Mouse (Mus musculus): Measurements from ENCODE around the gene Mob2. TPM values are rescaled to one million over a fixed set of nuclear protein-coding genes. Genes with fewer than 3 reads are reported as not detected.

The Mob2 gene
- polyA plus RNA-seq, 1 experiment from 2014 or later: 61.5 TPM

- no peaks in the 10 kb centered on the region for H3K36me3 ChIP-seq (ENCODE audit: control insufficient read depth, insufficient read depth, low read length)
- no peaks in the 10 kb centered on the region for H3K27me3 ChIP-seq (ENCODE audit: control insufficient read depth, insufficient read depth, low read length)
- H3K9ac ChIP-seq (ENCODE audit: low read length): no peak overlapping the region
- DNase-seq (ENCODE audit: low spot score): no peak
- no peak for ATAC-seq (ENCODE audit: low FRiP score, low TSS enrichment)
- H3K4me2 ChIP-seq (replicated peaks; ENCODE audit: low read depth): no peak overlapping the region
- H3K27ac ChIP-seq (replicated peaks): no peak overlapping the region
- no peak for TF ChIP-seq CTCF (IDR thresholded peaks at IDR 0.05; ENCODE audit: low read depth)
- no peak for TF ChIP-seq EP300 (optimal IDR thresholded peaks at IDR 0.05)
- no peaks in the 10 kb centered on the region for H3K9me3 ChIP-seq (ENCODE audit: control insufficient read depth, low read length)
- H3K4me1 ChIP-seq (replicated peaks; ENCODE audit: control insufficient read depth, insufficient read depth): no peaks in the 10 kb centered on the region
- H3K4me3 ChIP-seq (ENCODE audit: low read depth, low read length): no peak overlapping the region
- 80% methylated on average over 2 of the region's 2 CpGs for WGBS
Observed at GRCm38 (mm10) chr7:141960926-141961325, 99.9 kb downstream of the Mob2 start.

- no peaks in the 10 kb centered on the region for H3K27me3 ChIP-seq (ENCODE audit: control insufficient read depth, insufficient read depth, low read length)
- no peaks in the 10 kb centered on the region for H3K36me3 ChIP-seq (ENCODE audit: control insufficient read depth, insufficient read depth, low read length)
- no peaks in the 10 kb centered on the region for H3K9me3 ChIP-seq (ENCODE audit: control insufficient read depth, low read length)
- no peak overlapping the region for H3K9ac ChIP-seq (ENCODE audit: low read length)
- no peaks in the 10 kb centered on the region for H3K4me1 ChIP-seq (replicated peaks; ENCODE audit: control insufficient read depth, insufficient read depth)
- TF ChIP-seq CTCF (IDR thresholded peaks at IDR 0.05; ENCODE audit: low read depth) (0 out of 2 replicates have a peak, but pooled peaks have one; percentile 17), EP300 (optimal IDR thresholded peaks at IDR 0.05) (no peak)
- 73% methylated on average over 1 of the region's 1 CpGs for WGBS
- no peak overlapping the region for H3K4me3 ChIP-seq (ENCODE audit: low read depth, low read length)
- no peak overlapping the region for H3K27ac ChIP-seq (replicated peaks)
- no peak for ATAC-seq (ENCODE audit: low FRiP score, low TSS enrichment)
- DNase-seq (ENCODE audit: low spot score): peak; percentile 64
- no peak overlapping the region for H3K4me2 ChIP-seq (replicated peaks; ENCODE audit: low read depth)
Observed at GRCm38 (mm10) chr7:141959133-141959532, 101.7 kb downstream of the Mob2 start.

Small RNA genes within 50 kb of the gene (microRNA-seq; reads per million reads assigned to microRNA genes)
- not detected for gene Mir3104

Other genes starting within 250 kb of the Mob2 start
- 122 and 133 TPM in 2 replicates for gene Muc5b, start 222.0 kb downstream of the Mob2 start, polyA plus RNA-seq (2015; fragmentation: Nextera tagmentation; extraction: Ambion mirVana)
- 33.2 and 33.4 TPM in 2 replicates for gene Tollip, start 142.6 kb downstream of the Mob2 start, polyA plus RNA-seq (2015; fragmentation: Nextera tagmentation; extraction: Ambion mirVana)
- 0.62 and 0.75 TPM in 2 replicates for gene Brsk2, start 111.3 kb downstream of the Mob2 start, polyA plus RNA-seq (2015; fragmentation: Nextera tagmentation; extraction: Ambion mirVana)
- gene Dusp8, start 34.8 kb upstream of the Mob2 start, polyA plus RNA-seq (2015; fragmentation: Nextera tagmentation; extraction: Ambion mirVana): 3.6 and 5.6 TPM in 2 replicates
- not detected in 2 replicates for gene Gm45618, start 59.7 kb upstream of the Mob2 start, polyA plus RNA-seq (2015; fragmentation: Nextera tagmentation; extraction: Ambion mirVana)
- not detected in 2 replicates for gene Gm39115, start 75.0 kb upstream of the Mob2 start, polyA plus RNA-seq (2015; fragmentation: Nextera tagmentation; extraction: Ambion mirVana)
- not detected in 2 replicates for gene Gm45337, start 83.5 kb upstream of the Mob2 start, polyA plus RNA-seq (2015; fragmentation: Nextera tagmentation; extraction: Ambion mirVana)
- not detected in 2 replicates for gene Gm29735, start 96.0 kb upstream of the Mob2 start, polyA plus RNA-seq (2015; fragmentation: Nextera tagmentation; extraction: Ambion mirVana)
- gene Gm4553, start 104.7 kb upstream of the Mob2 start, polyA plus RNA-seq (2015; fragmentation: Nextera tagmentation; extraction: Ambion mirVana): not detected in 2 replicates
- not detected in 2 replicates for gene Krtap5-2, start 114.9 kb upstream of the Mob2 start, polyA plus RNA-seq (2015; fragmentation: Nextera tagmentation; extraction: Ambion mirVana)
- gene Gm10153, start 129.3 kb upstream of the Mob2 start, polyA plus RNA-seq (2015; fragmentation: Nextera tagmentation; extraction: Ambion mirVana): not detected in 2 replicates
- not detected in 2 replicates for gene Krtap5-3, start 140.3 kb upstream of the Mob2 start, polyA plus RNA-seq (2015; fragmentation: Nextera tagmentation; extraction: Ambion mirVana)
- not detected in 2 replicates for gene Gm7579, start 150.8 kb upstream of the Mob2 start, polyA plus RNA-seq (2015; fragmentation: Nextera tagmentation; extraction: Ambion mirVana)
- gene Krtap5-5, start 168.9 kb upstream of the Mob2 start, polyA plus RNA-seq (2015; fragmentation: Nextera tagmentation; extraction: Ambion mirVana): not detected in 2 replicates
- not detected in 2 replicates for gene Gm40460, start 180.0 kb upstream of the Mob2 start, polyA plus RNA-seq (2015; fragmentation: Nextera tagmentation; extraction: Ambion mirVana)
- gene Gm2431, start 197.3 kb upstream of the Mob2 start, polyA plus RNA-seq (2015; fragmentation: Nextera tagmentation; extraction: Ambion mirVana): not detected in 2 replicates
- gene Gm4559, start 213.3 kb upstream of the Mob2 start, polyA plus RNA-seq (2015; fragmentation: Nextera tagmentation; extraction: Ambion mirVana): not detected in 2 replicates
- gene Krtap5-1, start 236.1 kb upstream of the Mob2 start, polyA plus RNA-seq (2015; fragmentation: Nextera tagmentation; extraction: Ambion mirVana): not detected in 2 replicates
- gene Krtap5-4, start 242.5 kb upstream of the Mob2 start, polyA plus RNA-seq (2015; fragmentation: Nextera tagmentation; extraction: Ambion mirVana): not detected in 2 replicates